Mouse (Mus musculus): ENCODE data around the gene Ccdc115.

- TF ChIP-seq CTCF (IDR thresholded peaks at IDR 0.05; ENCODE audit: control insufficient read depth, insufficient read depth, insufficient read length) (no peak), MAX (IDR thresholded peaks at IDR 0.05) (no peak), MYOD1 (IDR thresholded peaks at IDR 0.05; ENCODE audit: control insufficient read depth, insufficient read length, low read depth) (no peak)
These were observed 624 bp upstream of the Ccdc115 start for GRCm38 (mm10) chr1:34439961-34440630.
